Mouse (Mus musculus) testis, adult 2 months (tissue): ENCODE measurements around the gene Slc15a2.

Source experiments
- CTCF ChIP-seq: fragments of 200-500 bp; IDR thresholded peaks from 2 replicates; pipeline ENCODE4 v1.5.1; 2012; ENCODE audit warnings: low read depth, mild to moderate bottlenecking, inconsistent platforms, low read length, moderate library complexity; ENCODE audit not compliant: control insufficient read depth, insufficient read depth, insufficient replicate concordance
- POLR2A ChIP-seq: fragments of 200-500 bp; IDR thresholded peaks from 2 replicates; pipeline ENCODE4 v1.6.1; 2012; ENCODE audit warnings: low read depth, mild to moderate bottlenecking, inconsistent platforms, low read length, moderate library complexity; ENCODE audit not compliant: control insufficient read depth

- TF ChIP-seq CTCF = no peak
- no peak for TF ChIP-seq POLR2A
Observed at GRCm38 (mm10) chr16:36735421-36735820, 49.3 kb downstream of the Slc15a2 start.
